ENCODE assay signal across 7 mouse cellular contexts in the genomic region with DNA sequence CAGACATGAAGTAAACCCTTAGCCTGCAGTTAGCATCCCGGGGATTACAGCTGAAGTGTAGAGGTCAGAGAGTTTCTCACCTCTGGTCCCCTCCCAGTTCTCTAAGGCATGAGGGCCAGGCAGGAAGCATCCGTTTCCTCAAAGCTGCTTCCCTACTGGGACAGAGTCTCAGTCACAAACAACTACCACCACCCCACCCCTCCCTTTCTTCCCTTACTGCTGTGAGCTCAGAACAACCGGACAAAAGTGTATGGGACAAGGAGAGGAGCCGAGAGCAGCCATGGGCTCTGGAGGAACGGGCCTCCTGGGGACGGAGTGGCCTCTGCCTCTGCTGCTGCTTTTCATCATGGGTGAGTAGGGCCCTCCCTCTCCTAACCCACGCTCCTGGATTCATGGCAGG. TPM values are rescaled to one million over a fixed set of nuclear protein-coding genes. Genes with fewer than 3 reads are reported as not detected.
DNase-seq lines count a peak whose midpoint lies in the region; ATAC-seq lines count a peak whose summit lies in the region.

A gene (plus strand): TSS at position 96 of the 400 bp plus-strand sequence.

- no peak within 1 kb of the TSS for H3K27ac ChIP-seq in embryonic facial prominence, embryonic 12.5 days
- H3K27ac ChIP-seq in hindbrain, embryonic 14.5 days, result peak within 1 kb of the TSS; percentile 39; the same call in 1 of the 2 replicates
- H3K27ac ChIP-seq in liver, embryonic 16.5 days (ENCODE audit: low read length), result no peak within 1 kb of the TSS

- H3K4me2 ChIP-seq in embryonic facial prominence, embryonic 12.5 days (replicated peaks), result no peak within 1 kb of the TSS
- no peak within 1 kb of the TSS; the same call in 1 of the 2 replicates for H3K4me2 ChIP-seq in hindbrain, embryonic 14.5 days (replicated peaks)
- no peak within 1 kb of the TSS for H3K4me2 ChIP-seq in liver, embryonic 16.5 days (ENCODE audit: low read depth, low read length)

- no peak within 1 kb of the TSS for H3K9ac ChIP-seq in embryonic facial prominence, embryonic 12.5 days
- H3K9ac ChIP-seq in hindbrain, embryonic 14.5 days, result no peak within 1 kb of the TSS
- 0 out of 2 replicates have a peak within 1 kb of the TSS, but pooled peaks have one; percentile 20 for H3K9ac ChIP-seq in liver, embryonic 16.5 days (ENCODE audit: low read depth, low read length)

- peak within 1 kb of the TSS; percentile 13; the same call in 1 of the 2 replicates for H3K4me3 ChIP-seq in embryonic facial prominence, embryonic 12.5 days
- H3K4me3 ChIP-seq in hindbrain, embryonic 14.5 days (replicated peaks; ENCODE audit: low read length), result peak within 1 kb of the TSS; percentile 2; the same call in 1 of the 2 replicates
- H3K4me3 ChIP-seq in liver, embryonic 16.5 days (ENCODE audit: low read depth, low read length), result peak within 1 kb of the TSS; percentile 13

- peak; percentile 43 for DNase-seq in adrenal gland, postnatal 10 days
- no peak for DNase-seq in hindbrain, embryonic 14.5 days (ENCODE audit: low spot score)
- DNase-seq in right cerebral cortex, adult 18-20 months, result no peak
- no peak for DNase-seq in layer of hippocampus, adult 9-11 months
- DNase-seq in right cerebral cortex, postnatal 4 days, result no peak

- no peaks in the 10 kb centered on the region for H3K36me3 ChIP-seq in embryonic facial prominence, embryonic 12.5 days
- no peaks in the 10 kb centered on the region for H3K36me3 ChIP-seq in hindbrain, embryonic 14.5 days (replicated peaks; ENCODE audit: control insufficient read depth, insufficient read depth)
- no peaks in the 10 kb centered on the region for H3K36me3 ChIP-seq in liver, embryonic 16.5 days (ENCODE audit: control insufficient read depth, insufficient read depth)

- WGBS in embryonic facial prominence, embryonic 12.5 days, result 26% methylated on average over 7 of the region's 7 CpGs
- 20% methylated on average over 7 of the region's 7 CpGs for WGBS in hindbrain, embryonic 14.5 days
- WGBS in liver, embryonic 16.5 days (ENCODE audit: insufficient replicate concordance), result 6% methylated on average over 7 of the region's 7 CpGs

- H3K27me3 ChIP-seq in embryonic facial prominence, embryonic 12.5 days, result 0 out of 2 replicates have a peak, but pooled peaks cover under 1% of the 10 kb centered on the region
- no peaks in the 10 kb centered on the region for H3K27me3 ChIP-seq in hindbrain, embryonic 14.5 days (ENCODE audit: control insufficient read depth, insufficient read depth, low read length)
- no peaks in the 10 kb centered on the region for H3K27me3 ChIP-seq in liver, embryonic 16.5 days (ENCODE audit: control insufficient read depth, insufficient read depth, low read depth, low read length)

- H3K4me1 ChIP-seq in embryonic facial prominence, embryonic 12.5 days, result no peaks in the 10 kb centered on the region
- H3K4me1 ChIP-seq in hindbrain, embryonic 14.5 days (replicated peaks; ENCODE audit: control insufficient read depth, insufficient read depth, low read length), result no peaks in the 10 kb centered on the region
- H3K4me1 ChIP-seq in liver, embryonic 16.5 days (ENCODE audit: control insufficient read depth, low read depth, low read length), result no peaks in the 10 kb centered on the region

- no peaks in the 10 kb centered on the region for H3K9me3 ChIP-seq in embryonic facial prominence, embryonic 12.5 days
- no peaks in the 10 kb centered on the region for H3K9me3 ChIP-seq in hindbrain, embryonic 14.5 days (ENCODE audit: control insufficient read depth, low read length)
- no peaks in the 10 kb centered on the region for H3K9me3 ChIP-seq in liver, embryonic 16.5 days (replicated peaks; ENCODE audit: control insufficient read depth, low read length)

- ATAC-seq in embryonic facial prominence, embryonic 12.5 days (ENCODE audit: insufficient number of reproducible peaks, insufficient read depth, low FRiP score, low TSS enrichment), result no peak
- no peak for ATAC-seq in hindbrain, embryonic 14.5 days (ENCODE audit: low FRiP score)
- peak; percentile 30; the same call in 1 of the 2 replicates for ATAC-seq in liver, embryonic 16.5 days (ENCODE audit: low read depth)

RNA-seq across cellular contexts. Expression of the gene that starts here (rescaled TPM):
- 10 to 100 TPM; 24.9 to 28.4 TPM for total RNA-seq in adrenal gland, postnatal 10 days (2021)
- polyA plus RNA-seq in embryonic facial prominence, embryonic 12.5 days (2016; fragmentation: Nextera tagmentation; extraction: Ambion mirVana), result 7.7 and 8.9 TPM in 2 replicates
- 4.8 and 5.9 TPM in 2 replicates for polyA plus RNA-seq in hindbrain, embryonic 14.5 days (2014; fragmentation: Nextera tagmentation; extraction: Ambion mirVana)
- 3.0 and 3.1 TPM in 2 replicates for polyA plus RNA-seq in liver, embryonic 16.5 days (2015; fragmentation: Nextera tagmentation; extraction: Ambion mirVana)
